Mouse (Mus musculus) CH12.LX (cell line): ENCODE measurements around the gene Neurog1. TPM values are rescaled to one million over a fixed set of nuclear protein-coding genes. Genes with fewer than 3 reads are reported as not detected.

Experiments
- DNase-seq: peaks from one replicate; pipeline ENCODE4 v3.0.0-alpha.2; 2013; ENCODE audit errors: extremely low read depth
- H3K27ac ChIP-seq: 2 replicates; pipeline ENCODE4 v1.5.1; 2012; ENCODE audit warnings: low read depth, mild to moderate bottlenecking, control low read depth, moderate library complexity; ENCODE audit not compliant: insufficient read depth
- H3K27me3 ChIP-seq: replicated peaks from 2 replicates; pipeline ENCODE3; 2012; ENCODE audit warnings: inconsistent platforms
- H3K36me3 ChIP-seq, 2 experiments: replicated peaks in 1 of 2; 2 replicates each; pipeline versions ENCODE3 to v1.6.1; 2012; ENCODE audit warnings: inconsistent platforms in 1 of 2, low read length in 1 of 2, mild to moderate bottlenecking in 1 of 2, mixed read lengths in 1 of 2, moderate library complexity in 1 of 2; ENCODE audit not compliant: control insufficient read depth in 1 of 2, insufficient read depth in 1 of 2
- H3K4me1 ChIP-seq, 2 experiments: 2 replicates each; pipeline ENCODE4 v1.6.1; 2012; ENCODE audit warnings: inconsistent platforms in 1 of 2, moderate library complexity in 1 of 2; ENCODE audit not compliant: insufficient read depth in 2 of 2, control insufficient read depth in 1 of 2
- H3K4me2 ChIP-seq: 2 replicates; pipeline ENCODE4 v1.6.1; 2012; ENCODE audit warnings: low read depth, mild to moderate bottlenecking, control low read depth; ENCODE audit not compliant: poor library complexity, insufficient read depth, severe bottlenecking
- H3K4me3 ChIP-seq, 3 experiments: fragments of 150-350 bp in 1 of 3; sonication (generic) in 1 of 3; replicated peaks in 1 of 3; 2 replicates each; pipeline versions ENCODE3 to v1.5.1; 2011 to 2012; ENCODE audit warnings: low read depth in 2 of 3, low read length in 2 of 3, mild to moderate bottlenecking in 2 of 3, moderate library complexity in 2 of 3, control low read depth in 1 of 3, improper control_type of control experiment in 1 of 3, inconsistent platforms in 1 of 3, mixed read lengths in 1 of 3; ENCODE audit not compliant: poor library complexity in 1 of 3
- H3K79me2 ChIP-seq: replicated peaks from 2 replicates; pipeline ENCODE4 v1.6.1; 2012; ENCODE audit warnings: mild to moderate bottlenecking, moderate library complexity; ENCODE audit not compliant: control insufficient read depth, poor library complexity, insufficient read depth, severe bottlenecking; ENCODE audit errors: extremely low read depth
- H3K9ac ChIP-seq: 2 replicates; pipeline ENCODE4 v1.6.1; 2012; ENCODE audit warnings: low read depth, mild to moderate bottlenecking, control low read depth, moderate library complexity; ENCODE audit not compliant: insufficient read depth
- H3K9me3 ChIP-seq: replicated peaks from 2 replicates; pipeline ENCODE3; 2012; ENCODE audit warnings: low read length, inconsistent platforms, mixed read lengths
- BHLHE40 ChIP-seq: IDR thresholded peaks from 2 replicates; pipeline ENCODE4 v1.6.1; 2011; ENCODE audit warnings: mild to moderate bottlenecking, low read depth, low read length, improper control_type of control experiment
- CHD1 ChIP-seq: IDR thresholded peaks from 2 replicates; pipeline ENCODE4 v1.6.1; 2012; ENCODE audit warnings: low read depth, low read length, improper control_type of control experiment, inconsistent platforms
- E2F4 ChIP-seq: IDR thresholded peaks from 2 replicates; pipeline ENCODE4 v1.6.1; 2011; ENCODE audit warnings: low read depth, low read length, improper control_type of control experiment; ENCODE audit not compliant: insufficient replicate concordance
- ELF1 ChIP-seq: IDR thresholded peaks from 2 replicates; pipeline ENCODE4 v1.6.1; 2014; ENCODE audit warnings: low read depth, mild to moderate bottlenecking, inconsistent platforms, low read length, improper control_type of control experiment
- ETS1 ChIP-seq: conservative IDR thresholded peaks from 2 replicates; pipeline ENCODE4 v1.6.1; 2012; ENCODE audit warnings: low read depth, mild to moderate bottlenecking, inconsistent platforms, low read length, improper control_type of control experiment, moderate library complexity
- HCFC1 ChIP-seq: IDR thresholded peaks from 2 replicates; pipeline ENCODE4 v1.6.1; 2012; ENCODE audit warnings: low read depth, mild to moderate bottlenecking, inconsistent platforms, low read length, improper control_type of control experiment
- IRF4 ChIP-seq: IDR thresholded peaks from 2 replicates; pipeline ENCODE4 v1.6.1; 2014; ENCODE audit warnings: low read depth, mild to moderate bottlenecking, inconsistent platforms, low read length, improper control_type of control experiment
- JUN ChIP-seq: IDR thresholded peaks from 2 replicates; pipeline ENCODE4 v1.6.1; 2011; ENCODE audit warnings: low read depth, mild to moderate bottlenecking, low read length, improper control_type of control experiment, moderate library complexity; ENCODE audit not compliant: insufficient read depth
- JUND ChIP-seq: conservative IDR thresholded peaks from 2 replicates; pipeline ENCODE4 v1.6.1; 2011; ENCODE audit warnings: low read depth, low read length, improper control_type of control experiment
- KAT2A ChIP-seq: IDR thresholded peaks from 2 replicates; pipeline ENCODE4 v1.6.1; 2012; ENCODE audit warnings: low read length, improper control_type of control experiment, inconsistent platforms; ENCODE audit not compliant: insufficient replicate concordance
- MAX ChIP-seq: IDR thresholded peaks from 2 replicates; pipeline ENCODE4 v1.6.1; 2011; ENCODE audit warnings: low read length, improper control_type of control experiment
- MEF2A ChIP-seq: IDR thresholded peaks from 2 replicates; pipeline ENCODE4 v1.6.1; 2014; ENCODE audit warnings: low read depth, mild to moderate bottlenecking, inconsistent platforms, low read length, improper control_type of control experiment, borderline replicate concordance
- MXI1 ChIP-seq: IDR thresholded peaks from 2 replicates; pipeline ENCODE4 v1.6.1; 2011; ENCODE audit warnings: mild to moderate bottlenecking, low read depth, low read length, improper control_type of control experiment
- NRF1 ChIP-seq: IDR thresholded peaks from 2 replicates; pipeline ENCODE4 v1.6.1; 2014; ENCODE audit warnings: low read depth, mild to moderate bottlenecking, inconsistent platforms, low read length, improper control_type of control experiment, moderate library complexity
- PAX5 ChIP-seq: IDR thresholded peaks from 2 replicates; pipeline ENCODE4 v1.6.1; 2012; ENCODE audit warnings: low read length, inconsistent platforms, mixed read lengths
- POLR2A ChIP-seq: IDR thresholded peaks from 2 replicates; pipeline ENCODE4 v1.6.1; 2011; ENCODE audit warnings: low read depth, mild to moderate bottlenecking, improper control_type of control experiment, low read length
- POLR2AphosphoS2 ChIP-seq: IDR thresholded peaks from 2 replicates; pipeline ENCODE4 v1.6.1; 2011; ENCODE audit warnings: low read depth, low read length, improper control_type of control experiment
- SIN3A ChIP-seq: IDR thresholded peaks from 2 replicates; pipeline ENCODE4 v1.6.1; 2012; ENCODE audit warnings: low read length, improper control_type of control experiment, inconsistent platforms
- SMC3 ChIP-seq: IDR thresholded peaks from 2 replicates; pipeline ENCODE4 v1.6.1; 2011; ENCODE audit warnings: low read depth, low read length, improper control_type of control experiment
- ZC3H11A ChIP-seq: IDR thresholded peaks from 2 replicates; pipeline ENCODE4 v1.6.1; 2012; ENCODE audit warnings: low read depth, mild to moderate bottlenecking, inconsistent platforms, low read length, improper control_type of control experiment
- ZKSCAN1 ChIP-seq: IDR thresholded peaks from 2 replicates; pipeline ENCODE4 v1.6.1; 2012; ENCODE audit warnings: low read depth, inconsistent platforms, low read length, improper control_type of control experiment, borderline replicate concordance
- dilution Hi-C: fragments of 300-500 bp; cut with MboI; formaldehyde crosslinking; loops from 2 replicates; pipeline ENCODE4 v1.14.3; 2020; ENCODE audit warnings: low sequenced_read_pairs; ENCODE audit not compliant: extremely low pct_unique_long_range_greater_than_20kb, extremely low pct_ligation_motif_present
- in situ Hi-C: fragments of 300-500 bp; cut with MboI; formaldehyde crosslinking; loops from 3 replicates; pipeline ENCODE4 v1.14.3; 2019; ENCODE audit warnings: low sequenced_read_pairs, low pct_ligation_motif_present, low pct_unique_long_range_greater_than_20kb, mixed read lengths
- polyA plus RNA-seq: library from polyadenylated mRNA; unstranded; fragments of >175 nt; gene quantifications from 2 replicates; pipeline ENCODE4 v1.2.1, GENCODE M21; 2012; ENCODE audit warnings: low read depth; ENCODE audit not compliant: insufficient read length
- total RNA-seq, 2 experiments: library from RNA; depleted of rRNA; stranded (reverse); fragments of 300-350 nt in 1 of 2; fragments of >200 nt in 1 of 2; gene quantifications; 2 replicates each; pipeline ENCODE4 v1.2.3; 2012 to 2014

Gene Neurog1
- total and polyA plus RNA-seq, 3 experiments, result not detected

DNA sequence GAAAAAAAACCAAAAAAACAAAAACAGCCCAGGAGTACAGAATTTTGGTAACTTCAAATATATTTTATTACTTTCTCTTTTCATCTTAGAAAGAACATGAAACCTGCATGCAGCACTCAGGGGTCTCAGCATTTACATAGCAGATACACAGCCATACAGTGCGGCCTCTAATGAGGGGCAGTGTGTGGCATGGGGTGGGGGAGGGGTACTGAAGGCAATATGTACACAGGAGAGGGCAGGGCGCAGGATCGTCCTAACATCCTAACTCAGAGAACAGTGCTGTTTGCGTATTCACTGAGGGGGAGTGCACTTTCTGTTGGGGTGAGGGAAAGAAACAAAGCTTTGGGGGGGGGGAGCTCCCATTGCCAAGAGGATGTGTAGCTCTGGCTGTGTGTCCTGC lies 36.6 kb upstream of the Neurog1 start:
- H3K4me3 ChIP-seq, result no peak overlapping the region
- in situ Hi-C loops (loop anchor here (25.0 kb wide), 1 partner anchor 399 kb away; no protein-coding TSS in a partner anchor), dilution Hi-C loops (no loop called here)
- H3K4me2 ChIP-seq, result no peak overlapping the region
- no peak for DNase-seq
- no peak overlapping the region for H3K9ac ChIP-seq
- H3K4me1 ChIP-seq, result peaks cover 3 to 7% of the 10 kb centered on the region in 2 experiments
- peaks cover 45% of the 10 kb centered on the region for H3K27me3 ChIP-seq
- H3K27ac ChIP-seq, result no peak overlapping the region
- H3K79me2 ChIP-seq, result no peaks in the 10 kb centered on the region
- no peaks in the 10 kb centered on the region for H3K36me3 ChIP-seq
- peaks cover 12% of the 10 kb centered on the region for H3K9me3 ChIP-seq
- no peak for TF ChIP-seq POLR2A
- no peak for TF ChIP-seq ZC3H11A
- TF ChIP-seq PAX5, result no peak
- no peak for TF ChIP-seq NRF1
- no peak for TF ChIP-seq SMC3

- H3K79me2 ChIP-seq, result no peaks in the 10 kb centered on the region
- H3K36me3 ChIP-seq, result no peaks in the 10 kb centered on the region
- H3K27me3 ChIP-seq, result peaks cover 39% of the 10 kb centered on the region
- TF ChIP-seq MXI1 (no peak), JUND (no peak), ELF1 (no peak), CHD1 (no peak), POLR2A (no peak), POLR2AphosphoS2 (no peak), SMC3 (no peak), BHLHE40 (no peak), E2F4 (no peak), SIN3A (no peak), ETS1 (no peak), KAT2A (no peak), MAX (no peak), NRF1 (no peak), JUN (no peak), HCFC1 (no peak), ZKSCAN1 (no peak), MEF2A (no peak), IRF4 (no peak)
- peaks cover 12% of the 10 kb centered on the region for H3K9me3 ChIP-seq
- H3K4me3 ChIP-seq, result no peak overlapping the region
- no peak overlapping the region for H3K4me2 ChIP-seq
- dilution Hi-C loops (no loop called here), in situ Hi-C loops (loop anchor here (25.0 kb wide), 1 partner anchor 400 kb away; no protein-coding TSS in a partner anchor)
- no peak for DNase-seq
- H3K9ac ChIP-seq, result no peak overlapping the region
- H3K4me1 ChIP-seq, result peaks cover 3 to 7% of the 10 kb centered on the region in 2 experiments
- no peak overlapping the region for H3K27ac ChIP-seq
These were observed 35.1 kb upstream of the Neurog1 start for GRCm38 (mm10) chr13:56287091-56287490.
